Mouse (Mus musculus) left cerebral cortex, postnatal 4 days (tissue): Measurements from ENCODE around the gene Yjefn3. TPM values are rescaled to one million over a fixed set of nuclear protein-coding genes. Genes with fewer than 3 reads are reported as not detected.

Source experiments
- DNase-seq: peaks from one replicate; pipeline ENCODE4 v3.0.0-alpha.2; 2022
- intact Hi-C: fragments of 180-260 bp; cut with DNase I; formaldehyde crosslinking; loops from one replicate; pipeline ENCODE4 v1.15.1; 2025
- total RNA-seq, 2 experiments: library from RNA; stranded (reverse); gene quantifications; 2 replicates each; pipeline ENCODE4 v1.2.3; 2021

Gene Yjefn3
- total RNA-seq, 2 experiments from 2014 or later, result 9.5 to 10.4 TPM

DNA sequence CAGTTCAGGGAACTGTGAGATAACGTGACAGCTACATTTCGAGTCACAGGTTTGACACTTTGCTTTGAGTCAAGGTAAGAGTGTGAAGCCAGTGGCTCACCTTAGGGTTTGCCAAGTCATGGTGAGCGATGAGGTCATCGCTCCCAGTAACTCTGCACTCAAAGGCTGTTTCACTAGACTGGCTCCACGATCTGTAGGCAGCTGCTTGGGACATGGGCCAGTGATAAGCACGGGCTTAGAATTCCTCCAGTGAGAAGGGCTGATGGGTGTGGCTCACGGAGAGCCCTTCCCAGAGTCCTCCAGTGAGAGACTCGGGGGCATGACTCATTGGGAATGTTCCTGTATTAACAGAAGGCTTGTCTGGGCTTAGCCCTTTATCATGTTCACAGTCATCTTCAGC lies 53.6 kb downstream of the Yjefn3 start:
- DNase-seq, result no peak
- intact Hi-C loops, result no loop called here

GRCm38 (mm10) chr8:69847167-69848065 lies 55.1 kb downstream of the Yjefn3 start:
- DNase-seq, result no peak
- intact Hi-C loops, result no loop called here

Other genes with a start within 250 kb of the Yjefn3 start
- gene Zfp964, start 248.2 kb downstream of the Yjefn3 start, total RNA-seq, result 1 to 10 TPM; 3.6 to 3.8 TPM
- 10 to 100 TPM; 18.8 to 19.3 TPM for gene Zfp869, start 192.0 kb downstream of the Yjefn3 start, total RNA-seq
- gene Zfp963, start 152.7 kb downstream of the Yjefn3 start, total RNA-seq, result 1 to 10 TPM; 5.3 to 5.6 TPM
- gene Gm20422, start 127.8 kb downstream of the Yjefn3 start, total RNA-seq, result 1 to 10 TPM in 1 of 2 experiments, under 1 TPM in 1; 0.70 to 1.6 TPM
- 10 to 100 TPM; 51.9 to 52.3 TPM for gene Atp13a1, start 111.5 kb downstream of the Yjefn3 start, total RNA-seq
- 10 to 100 TPM; 41.5 to 41.7 TPM for gene Zfp866, start 111.5 kb downstream of the Yjefn3 start, total RNA-seq
- gene Gmip, start 94.0 kb downstream of the Yjefn3 start, total RNA-seq, result 10 to 100 TPM; 89.6 to 94.1 TPM
- 1 to 10 TPM; 7.2 to 7.7 TPM for gene Lpar2, start 80.3 kb downstream of the Yjefn3 start, total RNA-seq
- 10 to 100 TPM; 24.3 to 25.0 TPM for gene Pbx4, start 70.2 kb downstream of the Yjefn3 start, total RNA-seq
- gene Cilp2, start 15.0 kb downstream of the Yjefn3 start, total RNA-seq, result 1 to 10 TPM; 4.5 to 4.7 TPM
- not detected for gene Tssk6, start 528 bp downstream of the Yjefn3 start, total RNA-seq
- gene Ndufa13, start 154 bp downstream of the Yjefn3 start, total RNA-seq, result 10 to 100 TPM; 79.0 to 86.6 TPM
- gene Gatad2a, start 93.7 kb upstream of the Yjefn3 start, total RNA-seq, result 10 to 100 TPM; 41.9 to 44.8 TPM
- 10 to 100 TPM; 87.6 to 88.9 TPM for gene Mau2, start 140.0 kb upstream of the Yjefn3 start, total RNA-seq
- 10 to 100 TPM; 48.5 to 52.6 TPM for gene Sugp1, start 140.1 kb upstream of the Yjefn3 start, total RNA-seq
- gene Tm6sf2, start 170.2 kb upstream of the Yjefn3 start, total RNA-seq, result 1 to 10 TPM; 1.0 to 1.6 TPM
- gene Hapln4, start 180.7 kb upstream of the Yjefn3 start, total RNA-seq, result 1 to 10 TPM; 1.4 to 1.5 TPM
- gene Ncan, start 218.2 kb upstream of the Yjefn3 start, total RNA-seq, result 100 to 1,000 TPM; 511 to 532 TPM
- 10 to 100 TPM; 33.0 to 34.5 TPM for gene Nr2c2ap, start 228.6 kb upstream of the Yjefn3 start, total RNA-seq
- 10 to 100 TPM; 11.7 to 14.6 TPM for gene Rfxank, start 236.4 kb upstream of the Yjefn3 start, total RNA-seq
- 10 to 100 TPM; 42.2 to 44.7 TPM for gene Borcs8, start 236.8 kb upstream of the Yjefn3 start, total RNA-seq
- under 1 TPM; 0.72 to 0.94 TPM for gene Mef2b, start 237.0 kb upstream of the Yjefn3 start, total RNA-seq